16 mouse cellular contexts compared by ENCODE assay signal in genomic region chr9:124275064-124275463, GRCm38 (mm10).
"Had no signal": no experiment of that assay in that cellular context is flagged by ENCODE, and none has a peak within 500 bp of the region (broad histone marks: within the 10 kb centered on the region; RNA-seq: fewer than 3 reads in every experiment).

No protein-coding gene starts in this region.

- H3K4me1 ChIP-seq: limb, embryonic 10.5 days; limb, embryonic 13.5 days had no signal

- H3K4me2 ChIP-seq: limb, embryonic 13.5 days; liver, embryonic 13.5 days; midbrain, embryonic 11.5 days had no signal

- DNase-seq: kidney, adult 18-20 months; kidney, adult 9 months; kidney, postnatal 14 days; kidney, postnatal 4 days; liver; liver, embryonic 13.5 days; lung, adult 2 months; midbrain, embryonic 14.5 days; thymus, adult 2 months; thymus, postnatal 14 days; thymus, postnatal 4 days had no signal

- H3K9ac ChIP-seq: limb, embryonic 13.5 days; liver, embryonic 13.5 days had no signal

- H3K27me3 ChIP-seq: limb, embryonic 13.5 days; liver, embryonic 13.5 days had no signal

- H3K27ac ChIP-seq: limb, embryonic 10.5 days; limb, embryonic 13.5 days; liver, embryonic 13.5 days; macrophage; stomach, postnatal 0 days had no signal

- H3K4me3 ChIP-seq: limb, embryonic 10.5 days; limb, embryonic 13.5 days; liver, embryonic 13.5 days had no signal
